Mouse (Mus musculus): ENCODE measurements around the gene Nsl1.

DNA sequence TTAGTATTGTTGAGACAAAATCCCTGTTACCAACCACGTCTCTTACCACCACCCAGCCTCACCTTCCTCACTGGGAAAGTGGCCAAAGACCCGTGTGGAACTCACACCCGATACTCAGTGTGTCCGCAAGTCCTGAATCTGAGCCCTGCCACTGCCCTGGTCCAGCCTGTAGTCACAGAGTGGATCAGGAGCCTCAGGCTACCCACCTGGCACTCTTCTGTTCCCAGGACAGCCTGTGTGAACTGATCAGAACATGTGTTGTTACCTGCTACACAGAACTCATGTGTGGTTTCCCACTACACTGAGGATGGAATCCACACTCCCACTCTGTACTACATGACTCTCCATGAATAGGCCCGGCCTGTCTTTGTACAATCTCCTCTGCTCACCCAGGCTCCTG lies 20.7 kb upstream of the Nsl1 start:
- no peak for TF ChIP-seq EP300 (IDR thresholded peaks at IDR 0.05; ENCODE audit: low read depth)
- TF ChIP-seq CTCF (IDR thresholded peaks at IDR 0.05; ENCODE audit: low read depth): no peak

Measured in liver, embryonic 14.5 days (tissue).